8 mouse cellular contexts compared by ENCODE assay signal in genomic region chr15:80011778-80012526, GRCm38 (mm10). TPM values are rescaled to one million over a fixed set of nuclear protein-coding genes. Genes with fewer than 3 reads are reported as not detected.
DNase-seq lines count a peak whose midpoint lies in the region; ATAC-seq lines count a peak whose summit lies in the region.

No protein-coding gene starts in this region.

- H3K36me3 ChIP-seq in embryonic facial prominence, embryonic 13.5 days: no peaks in the 10 kb centered on the region
- H3K36me3 ChIP-seq in hindbrain, embryonic 13.5 days: no peaks in the 10 kb centered on the region

- ATAC-seq in activated CD4-positive, CD25-positive, alpha-beta regulatory T cell, adult 4 months: peak; percentile 60
- ATAC-seq in embryonic facial prominence, embryonic 13.5 days (ENCODE audit: insufficient number of reproducible peaks, insufficient read depth, low FRiP score, low TSS enrichment, low read depth): no peak
- ATAC-seq in hindbrain, embryonic 13.5 days (ENCODE audit: low FRiP score): peak; percentile 63
- peak; percentile 29; the same call in 1 of the 2 replicates for ATAC-seq in megakaryocyte, adult 5-6 weeks (ENCODE audit: poor library complexity, severe bottlenecking)

- peaks cover 37% of the 10 kb centered on the region for H3K4me1 ChIP-seq in embryonic facial prominence, embryonic 13.5 days
- peaks cover 48% of the 10 kb centered on the region for H3K4me1 ChIP-seq in hindbrain, embryonic 13.5 days (replicated peaks)

- no peaks in the 10 kb centered on the region for H3K9me3 ChIP-seq in embryonic facial prominence, embryonic 13.5 days
- no peaks in the 10 kb centered on the region for H3K9me3 ChIP-seq in hindbrain, embryonic 13.5 days

- H3K4me2 ChIP-seq in embryonic facial prominence, embryonic 13.5 days: peak overlapping the region; percentile 98
- H3K4me2 ChIP-seq in hindbrain, embryonic 13.5 days: peak overlapping the region; percentile 91

- H3K9ac ChIP-seq in embryonic facial prominence, embryonic 13.5 days: peak overlapping the region; percentile 73
- H3K9ac ChIP-seq in hindbrain, embryonic 13.5 days: peak overlapping the region; percentile 86

- 3% methylated on average over 49 of the region's 56 CpGs for WGBS in embryonic facial prominence, embryonic 13.5 days
- under 1% methylated on average over 55 of the region's 56 CpGs for WGBS in hindbrain, embryonic 13.5 days

- H3K27ac ChIP-seq in embryonic facial prominence, embryonic 13.5 days: peak overlapping the region; percentile 34; the same call in 1 of the 2 replicates
- peak overlapping the region; percentile 76 for H3K27ac ChIP-seq in hindbrain, embryonic 13.5 days

- H3K27me3 ChIP-seq in embryonic facial prominence, embryonic 13.5 days: peaks cover 83% of the 10 kb centered on the region
- peaks cover 76% of the 10 kb centered on the region for H3K27me3 ChIP-seq in hindbrain, embryonic 13.5 days

- DNase-seq in 3134 (ENCODE audit: extremely low read depth, insufficient read length, low spot score): peak; percentile 64
- peak; percentile 76 to 82 for DNase-seq in layer of hippocampus, postnatal 36 days
- DNase-seq in right cerebral cortex, postnatal 4 days: peak; percentile 74
- DNase-seq in spleen, postnatal 4 days (ENCODE audit: low spot score in 2 of 2): no peak

- H3K4me3 ChIP-seq in embryonic facial prominence, embryonic 13.5 days: peak overlapping the region; percentile 60
- H3K4me3 ChIP-seq in hindbrain, embryonic 13.5 days: peak overlapping the region; percentile 69

RNA-seq across cellular contexts. Expression of gene Pdgfb, which starts 2.8 kb away (rescaled TPM):
- polyA plus RNA-seq in activated CD4-positive, CD25-positive, alpha-beta regulatory T cell, adult 4 months (2017; shearing (Covaris generic)): 1 to 10 TPM in 1 of 2 experiments, under 1 TPM in 1; 0.68 to 1.1 TPM
- 2.2 and 2.9 TPM in 2 replicates for polyA plus RNA-seq in embryonic facial prominence, embryonic 13.5 days (2015; fragmentation: Nextera tagmentation; extraction: Ambion mirVana)
- 2.4 and 2.8 TPM in 2 replicates for polyA plus RNA-seq in hindbrain, embryonic 13.5 days (2015; fragmentation: Nextera tagmentation; extraction: Ambion mirVana)
- total RNA-seq in layer of hippocampus, postnatal 36 days (2021): 10 to 100 TPM; 27.3 to 27.6 TPM
- 1.3 and 1.6 TPM in 2 replicates for total RNA-seq in megakaryocyte, adult 5-6 weeks (2015)
- 0.40 and 1.7 TPM in 2 replicates for total RNA-seq in megakaryocyte, adult 5-6 weeks (2017)

RNA-seq across cellular contexts. Expression of gene Cbx7, which starts 41.0 kb away (rescaled TPM):
- 10 to 100 TPM; 21.9 to 30.3 TPM for polyA plus RNA-seq in activated CD4-positive, CD25-positive, alpha-beta regulatory T cell, adult 4 months (2017; shearing (Covaris generic))
- 2.5 and 2.9 TPM in 2 replicates for polyA plus RNA-seq in embryonic facial prominence, embryonic 13.5 days (2015; fragmentation: Nextera tagmentation; extraction: Ambion mirVana)
- 3.6 and 3.7 TPM in 2 replicates for polyA plus RNA-seq in hindbrain, embryonic 13.5 days (2015; fragmentation: Nextera tagmentation; extraction: Ambion mirVana)
- total RNA-seq in layer of hippocampus, postnatal 36 days (2021): 10 to 100 TPM; 40.4 to 44.8 TPM
- 4.9 and 5.5 TPM in 2 replicates for total RNA-seq in megakaryocyte, adult 5-6 weeks (2015)
- total RNA-seq in megakaryocyte, adult 5-6 weeks (2017): 3.9 and 7.0 TPM in 2 replicates

Comparison
In these comparisons a context has a peak if more than half of its experiments do, and no peak if none do; other contexts are left out.
1. DNase-seq: peak in 3134 (single experiment), layer of hippocampus, postnatal 36 days (2 of 2) and right cerebral cortex, postnatal 4 days (single experiment); none in spleen, postnatal 4 days (0 of 2).